Mouse (Mus musculus) gastrocnemius, postnatal 14 days (tissue): ENCODE measurements around the gene Mapk10. TPM values are rescaled to one million over a fixed set of nuclear protein-coding genes. Genes with fewer than 3 reads are reported as not detected.

Source experiments
- DNase-seq: peaks from one replicate; pipeline ENCODE4 v3.0.0; 2021; ENCODE audit warnings: mixed read lengths
- intact Hi-C: fragments of 180-260 bp; cut with DNase I; formaldehyde crosslinking; loops from one replicate; pipeline ENCODE4 v1.15.1; 2025; ENCODE audit warnings: low total_unique reads
- total RNA-seq, 2 experiments: library from RNA; stranded (reverse); gene quantifications; 2 replicates each; pipeline ENCODE4 v1.2.3; 2021

Gene Mapk10
- total RNA-seq, 2 experiments from 2014 or later: 0.69 to 0.80 TPM

- intact Hi-C loops: no loop called here
- DNase-seq: no peak
Measured at GRCm38 (mm10) chr5:103085844-103086243, 125.3 kb downstream of the Mapk10 start.

- intact Hi-C loops: no loop called here
Measured at GRCm38 (mm10) chr5:103075451-103075850, 135.7 kb downstream of the Mapk10 start.

GRCm38 (mm10) chr5:103072200-103072825 lies 138.8 kb downstream of the Mapk10 start:
- no peak for DNase-seq
- intact Hi-C loops: no loop called here

More at GRCm38 (mm10) chr5:103075451-103075850, 135.7 kb downstream of the Mapk10 start:
- DNase-seq: no peak

- intact Hi-C loops: no loop called here
- no peak for DNase-seq
Measured at GRCm38 (mm10) chr5:103071006-103071612, 140.0 kb downstream of the Mapk10 start.

- intact Hi-C loops: no loop called here
- no peak for DNase-seq
Measured at GRCm38 (mm10) chr5:103050319-103050916, 160.7 kb downstream of the Mapk10 start.

GRCm38 (mm10) chr5:103048011-103048410 lies 163.1 kb downstream of the Mapk10 start:
- DNase-seq: no peak
- intact Hi-C loops: no loop called here

GRCm38 (mm10) chr5:103037752-103038151 lies 173.4 kb downstream of the Mapk10 start:
- intact Hi-C loops: no loop called here
- DNase-seq: no peak

- peak; percentile 62 for DNase-seq
- intact Hi-C loops: no loop called here
Measured at GRCm38 (mm10) chr5:103028940-103029621, 182.1 kb downstream of the Mapk10 start.

GRCm38 (mm10) chr5:103022504-103023172 lies 188.5 kb downstream of the Mapk10 start:
- no peak for DNase-seq
- intact Hi-C loops: no loop called here

GRCm38 (mm10) chr5:103021479-103021878 lies 189.7 kb downstream of the Mapk10 start:
- no peak for DNase-seq
- intact Hi-C loops: no loop called here

GRCm38 (mm10) chr5:103020954-103021353 lies 190.2 kb downstream of the Mapk10 start:
- intact Hi-C loops: no loop called here
- DNase-seq: no peak

- intact Hi-C loops: no loop called here
- no peak for DNase-seq
Measured at GRCm38 (mm10) chr5:103020127-103020526, 191.0 kb downstream of the Mapk10 start.

GRCm38 (mm10) chr5:103017637-103018036 lies 193.5 kb downstream of the Mapk10 start:
- intact Hi-C loops: no loop called here
- DNase-seq: no peak

GRCm38 (mm10) chr5:103014309-103014708 lies 196.8 kb downstream of the Mapk10 start:
- no peak for DNase-seq
- intact Hi-C loops: no loop called here

- DNase-seq: no peak
- intact Hi-C loops: no loop called here
Measured at GRCm38 (mm10) chr5:103008894-103009293, 202.2 kb downstream of the Mapk10 start.

- intact Hi-C loops: no loop called here
- DNase-seq: no peak
Measured at GRCm38 (mm10) chr5:103002116-103002515, 209.0 kb downstream of the Mapk10 start.

GRCm38 (mm10) chr5:103000572-103000971 lies 210.6 kb downstream of the Mapk10 start:
- no peak for DNase-seq
- intact Hi-C loops: no loop called here

GRCm38 (mm10) chr5:102998524-102998923 lies 212.6 kb downstream of the Mapk10 start:
- DNase-seq: no peak
- intact Hi-C loops: no loop called here

GRCm38 (mm10) chr5:102997907-102998306 lies 213.2 kb downstream of the Mapk10 start:
- no peak for DNase-seq
- intact Hi-C loops: no loop called here

- no peak for DNase-seq
- intact Hi-C loops: no loop called here
Measured at GRCm38 (mm10) chr5:102996331-102996730, 214.8 kb downstream of the Mapk10 start.
